25 mouse cellular contexts compared by ENCODE assay signal in genomic region chr7:30604424-30604823, GRCm38 (mm10). TPM values are rescaled to one million over a fixed set of nuclear protein-coding genes. Genes with fewer than 3 reads are reported as not detected.
DNase-seq lines count a peak whose midpoint lies in the region; ATAC-seq and TF ChIP-seq lines count a peak whose summit lies in the region.
"Had no signal": no experiment of that assay in that cellular context is flagged by ENCODE, and none has a peak within 500 bp of the region (broad histone marks: within the 10 kb centered on the region; RNA-seq: fewer than 3 reads in every experiment).

No protein-coding gene starts in this region.

- TF ChIP-seq EP300 in stomach, postnatal 0 days (optimal IDR thresholded peaks at IDR 0.05): no peak

- no peak for TF ChIP-seq CTCF in stomach, postnatal 0 days (IDR thresholded peaks at IDR 0.05; ENCODE audit: low read depth)

- no peak overlapping the region for H3K27ac ChIP-seq in hindbrain, embryonic 13.5 days
- H3K27ac ChIP-seq in hindbrain, embryonic 10.5 days: no peak overlapping the region
- H3K27ac ChIP-seq in lung, embryonic 16.5 days (ENCODE audit: low read length): 0 out of 2 replicates have a peak overlapping the region, but pooled peaks have one; percentile 17
- 0 out of 2 replicates have a peak overlapping the region, but pooled peaks have one; percentile 8 for H3K27ac ChIP-seq in embryonic facial prominence, embryonic 10.5 days (replicated peaks)
- no peak overlapping the region for H3K27ac ChIP-seq in stomach, postnatal 0 days (replicated peaks)
- H3K27ac ChIP-seq: forebrain, embryonic 13.5 days; heart, embryonic 10.5 days; hindbrain, embryonic 14.5 days; intestine, embryonic 15.5 days had no signal

- no peaks in the 10 kb centered on the region for H3K36me3 ChIP-seq in hindbrain, embryonic 13.5 days
- H3K36me3 ChIP-seq in hindbrain, embryonic 10.5 days: no peaks in the 10 kb centered on the region
- H3K36me3 ChIP-seq in lung, embryonic 16.5 days (ENCODE audit: control insufficient read depth, insufficient read depth, low read length): no peaks in the 10 kb centered on the region
- H3K36me3 ChIP-seq in embryonic facial prominence, embryonic 10.5 days (replicated peaks): no peaks in the 10 kb centered on the region
- H3K36me3 ChIP-seq in stomach, postnatal 0 days (ENCODE audit: control insufficient read depth, insufficient read depth, low read length): no peaks in the 10 kb centered on the region
- H3K36me3 ChIP-seq: heart, embryonic 10.5 days; intestine, embryonic 15.5 days had no signal

- H3K4me1 ChIP-seq in hindbrain, embryonic 13.5 days (replicated peaks): peaks cover 14% of the 10 kb centered on the region
- H3K4me1 ChIP-seq in hindbrain, embryonic 10.5 days (replicated peaks): peaks cover 19% of the 10 kb centered on the region
- H3K4me1 ChIP-seq in lung, embryonic 16.5 days (replicated peaks; ENCODE audit: control insufficient read depth, insufficient read depth, low read length): peaks cover 3% of the 10 kb centered on the region
- peaks cover 23% of the 10 kb centered on the region for H3K4me1 ChIP-seq in embryonic facial prominence, embryonic 10.5 days
- no peaks in the 10 kb centered on the region for H3K4me1 ChIP-seq in stomach, postnatal 0 days (replicated peaks; ENCODE audit: control insufficient read depth, insufficient read depth)

- H3K9ac ChIP-seq in hindbrain, embryonic 13.5 days: peak overlapping the region; percentile 29; the same call in 1 of the 2 replicates
- no peak overlapping the region for H3K9ac ChIP-seq in lung, embryonic 16.5 days (ENCODE audit: low read length)
- H3K9ac ChIP-seq in stomach, postnatal 0 days (ENCODE audit: low read length): no peak overlapping the region
- H3K9ac ChIP-seq: forebrain, embryonic 13.5 days; forebrain, postnatal 0 days; hindbrain, embryonic 14.5 days; intestine, embryonic 15.5 days had no signal

- H3K27me3 ChIP-seq in hindbrain, embryonic 13.5 days: no peaks in the 10 kb centered on the region
- no peaks in the 10 kb centered on the region for H3K27me3 ChIP-seq in hindbrain, embryonic 10.5 days (ENCODE audit: insufficient read depth, poor library complexity, severe bottlenecking)
- no peaks in the 10 kb centered on the region for H3K27me3 ChIP-seq in lung, embryonic 16.5 days (ENCODE audit: control insufficient read depth, insufficient read depth, low read depth, low read length)
- no peaks in the 10 kb centered on the region for H3K27me3 ChIP-seq in embryonic facial prominence, embryonic 10.5 days (replicated peaks; ENCODE audit: low read depth, poor library complexity, severe bottlenecking)
- no peaks in the 10 kb centered on the region for H3K27me3 ChIP-seq in stomach, postnatal 0 days (ENCODE audit: control insufficient read depth, insufficient read depth, low read length)
- H3K27me3 ChIP-seq: forebrain, embryonic 13.5 days; intestine, embryonic 15.5 days had no signal

- no peak for ATAC-seq in hindbrain, embryonic 13.5 days (ENCODE audit: low FRiP score)
- no peak for ATAC-seq in lung, embryonic 16.5 days (ENCODE audit: low read depth)
- no peak for ATAC-seq in stomach, postnatal 0 days (ENCODE audit: low FRiP score, low TSS enrichment)
- ATAC-seq: activated CD4-positive, CD25-positive, alpha-beta regulatory T cell, adult 4 months; CD4-positive, CD25-positive, alpha-beta regulatory T cell, adult 4 months; forebrain, embryonic 13.5 days; forebrain, postnatal 0 days; intestine, embryonic 15.5 days had no signal

- H3K4me3 ChIP-seq in hindbrain, embryonic 13.5 days: no peak overlapping the region
- no peak overlapping the region for H3K4me3 ChIP-seq in hindbrain, embryonic 10.5 days
- no peak overlapping the region for H3K4me3 ChIP-seq in lung, embryonic 16.5 days (ENCODE audit: low read length)
- H3K4me3 ChIP-seq in embryonic facial prominence, embryonic 10.5 days: no peak overlapping the region
- no peak overlapping the region for H3K4me3 ChIP-seq in stomach, postnatal 0 days (ENCODE audit: low read depth, low read length)
- H3K4me3 ChIP-seq: forebrain, embryonic 13.5 days; heart, embryonic 10.5 days; intestine, embryonic 15.5 days had no signal

- no peaks in the 10 kb centered on the region for H3K9me3 ChIP-seq in hindbrain, embryonic 13.5 days
- no peaks in the 10 kb centered on the region for H3K9me3 ChIP-seq in hindbrain, embryonic 10.5 days
- H3K9me3 ChIP-seq in lung, embryonic 16.5 days (ENCODE audit: control insufficient read depth, low read length): no peaks in the 10 kb centered on the region
- no peaks in the 10 kb centered on the region for H3K9me3 ChIP-seq in embryonic facial prominence, embryonic 10.5 days
- no peaks in the 10 kb centered on the region for H3K9me3 ChIP-seq in stomach, postnatal 0 days (ENCODE audit: control insufficient read depth, low read length)
- H3K9me3 ChIP-seq: forebrain, embryonic 13.5 days; G1E; heart, embryonic 10.5 days; intestine, embryonic 15.5 days had no signal

- WGBS in hindbrain, embryonic 13.5 days: 65% methylated on average over 8 of the region's 8 CpGs
- WGBS in hindbrain, embryonic 10.5 days: 64% methylated on average over 8 of the region's 8 CpGs
- WGBS in lung, embryonic 16.5 days: 52% methylated on average over 8 of the region's 8 CpGs
- 54% methylated on average over 8 of the region's 8 CpGs for WGBS in embryonic facial prominence, embryonic 10.5 days
- WGBS in stomach, postnatal 0 days: 42% methylated on average over 8 of the region's 8 CpGs

- no peak for DNase-seq in hindbrain, embryonic 10.5 days (ENCODE audit: low spot score)
- no peak for DNase-seq in lung, postnatal 25 days (ENCODE audit: low spot score)
- DNase-seq in embryonic facial prominence, embryonic 10.5 days (ENCODE audit: low spot score): no peak
- no peak for DNase-seq in adrenal gland, postnatal 14 days
- DNase-seq in stomach, postnatal 0 days (ENCODE audit: low spot score): no peak
- DNase-seq: adrenal gland, postnatal 36 days; B cell, adult 2 months; cerebellum, adult 2 months; cerebellum, postnatal 10 days; forebrain, postnatal 0 days; gastrocnemius, postnatal 36 days; heart, adult 18-20 months; heart, postnatal 10 days; heart, postnatal 4 days had no signal

- no peak overlapping the region for H3K4me2 ChIP-seq in hindbrain, embryonic 13.5 days
- no peak overlapping the region for H3K4me2 ChIP-seq in lung, embryonic 16.5 days (ENCODE audit: low read depth, low read length)
- H3K4me2 ChIP-seq in stomach, postnatal 0 days (replicated peaks; ENCODE audit: low read depth): no peak overlapping the region
- H3K4me2 ChIP-seq: forebrain, embryonic 13.5 days; hindbrain, embryonic 14.5 days; intestine, embryonic 15.5 days had no signal

RNA-seq across cellular contexts. Expression of gene Zbtb32, which starts 5.7 kb away (rescaled TPM):
- polyA plus RNA-seq in hindbrain, embryonic 13.5 days (2015; fragmentation: Nextera tagmentation; extraction: Ambion mirVana): 0.21 and 0.25 TPM in 2 replicates
- 0.20 and 0.21 TPM in 2 replicates for polyA plus RNA-seq in hindbrain, embryonic 10.5 days (2016; fragmentation: Nextera tagmentation; extraction: Ambion mirVana)
- polyA plus RNA-seq in lung, embryonic 16.5 days (2015; fragmentation: Nextera tagmentation; extraction: Ambion mirVana): 4.5 and 4.6 TPM in 2 replicates
- 0.41 TPM in 1 of 2 replicates, not detected in the other for polyA plus RNA-seq in embryonic facial prominence, embryonic 10.5 days (2016; fragmentation: Nextera tagmentation; extraction: Ambion mirVana)
- 0.85 and 1.1 TPM in 2 replicates for total RNA-seq in adrenal gland, postnatal 14 days (2021)
- polyA plus RNA-seq in stomach, postnatal 0 days (2015; fragmentation: Nextera tagmentation; extraction: Ambion mirVana): 1.6 and 1.8 TPM in 2 replicates
- total RNA-seq: forebrain, postnatal 0 days; gastrocnemius, adult 18-20 months; gastrocnemius, postnatal 36 days; heart, postnatal 10 days; heart, postnatal 4 days had no signal
- polyA plus RNA-seq: cerebellum, adult 2 months had no signal

RNA-seq across cellular contexts. Expression of gene Upk1a, which starts 8.2 kb away (rescaled TPM):
- polyA plus RNA-seq in hindbrain, embryonic 13.5 days (2015; fragmentation: Nextera tagmentation; extraction: Ambion mirVana): 0.49 and 0.63 TPM in 2 replicates
- 0.52 and 1.2 TPM in 2 replicates for polyA plus RNA-seq in hindbrain, embryonic 10.5 days (2016; fragmentation: Nextera tagmentation; extraction: Ambion mirVana)
- polyA plus RNA-seq in lung, embryonic 16.5 days (2015; fragmentation: Nextera tagmentation; extraction: Ambion mirVana): 1.8 and 1.9 TPM in 2 replicates
- 0.54 and 1.0 TPM in 2 replicates for polyA plus RNA-seq in embryonic facial prominence, embryonic 10.5 days (2016; fragmentation: Nextera tagmentation; extraction: Ambion mirVana)
- total RNA-seq in adrenal gland, postnatal 14 days (2021): 0.22 and 0.45 TPM in 2 replicates
- polyA plus RNA-seq in stomach, postnatal 0 days (2015; fragmentation: Nextera tagmentation; extraction: Ambion mirVana): 0.71 and 0.92 TPM in 2 replicates
- total RNA-seq: gastrocnemius, adult 18-20 months; gastrocnemius, postnatal 36 days had no signal

RNA-seq across cellular contexts. Expression of gene Kmt2b, which starts 15.9 kb away (rescaled TPM):
- polyA plus RNA-seq in hindbrain, embryonic 13.5 days (2015; fragmentation: Nextera tagmentation; extraction: Ambion mirVana): 10.7 and 11.3 TPM in 2 replicates
- 9.6 and 11.0 TPM in 2 replicates for polyA plus RNA-seq in hindbrain, embryonic 10.5 days (2016; fragmentation: Nextera tagmentation; extraction: Ambion mirVana)
- 8.7 and 10.0 TPM in 2 replicates for polyA plus RNA-seq in lung, embryonic 16.5 days (2015; fragmentation: Nextera tagmentation; extraction: Ambion mirVana)
- polyA plus RNA-seq in embryonic facial prominence, embryonic 10.5 days (2016; fragmentation: Nextera tagmentation; extraction: Ambion mirVana): 8.9 and 10.2 TPM in 2 replicates
- 45.7 and 54.0 TPM in 2 replicates for total RNA-seq in adrenal gland, postnatal 14 days (2021)
- 3.3 and 3.7 TPM in 2 replicates for polyA plus RNA-seq in stomach, postnatal 0 days (2015; fragmentation: Nextera tagmentation; extraction: Ambion mirVana)

RNA-seq across cellular contexts. Expression of gene Cox6b1, which starts 21.5 kb away (rescaled TPM):
- polyA plus RNA-seq in hindbrain, embryonic 13.5 days (2015; fragmentation: Nextera tagmentation; extraction: Ambion mirVana): 1,107 TPM in 2 replicates
- polyA plus RNA-seq in hindbrain, embryonic 10.5 days (2016; fragmentation: Nextera tagmentation; extraction: Ambion mirVana): 810 and 924 TPM in 2 replicates
- polyA plus RNA-seq in lung, embryonic 16.5 days (2015; fragmentation: Nextera tagmentation; extraction: Ambion mirVana): 902 and 945 TPM in 2 replicates
- polyA plus RNA-seq in embryonic facial prominence, embryonic 10.5 days (2016; fragmentation: Nextera tagmentation; extraction: Ambion mirVana): 776 and 799 TPM in 2 replicates
- 3,197 and 3,382 TPM in 2 replicates for total RNA-seq in adrenal gland, postnatal 14 days (2021)
- 1,340 and 1,422 TPM in 2 replicates for polyA plus RNA-seq in stomach, postnatal 0 days (2015; fragmentation: Nextera tagmentation; extraction: Ambion mirVana)

RNA-seq across cellular contexts. Expression of gene Etv2, which starts 31.2 kb away (rescaled TPM):
- not detected in 2 replicates for polyA plus RNA-seq in hindbrain, embryonic 13.5 days (2015; fragmentation: Nextera tagmentation; extraction: Ambion mirVana)
- polyA plus RNA-seq in hindbrain, embryonic 10.5 days (2016; fragmentation: Nextera tagmentation; extraction: Ambion mirVana): 0.14 TPM in 1 of 2 replicates, not detected in the other
- not detected in 2 replicates for polyA plus RNA-seq in lung, embryonic 16.5 days (2015; fragmentation: Nextera tagmentation; extraction: Ambion mirVana)
- 0.47 and 0.87 TPM in 2 replicates for polyA plus RNA-seq in embryonic facial prominence, embryonic 10.5 days (2016; fragmentation: Nextera tagmentation; extraction: Ambion mirVana)
- total RNA-seq in adrenal gland, postnatal 14 days (2021): not detected in 2 replicates
- polyA plus RNA-seq in stomach, postnatal 0 days (2015; fragmentation: Nextera tagmentation; extraction: Ambion mirVana): not detected in 2 replicates
- total RNA-seq: adrenal gland, adult 18-20 months; adrenal gland, postnatal 36 days; forebrain, postnatal 0 days; G1E; gastrocnemius, adult 18-20 months; gastrocnemius, postnatal 36 days; heart, adult 18-20 months; heart, postnatal 10 days; heart, postnatal 4 days had no signal
- polyA plus RNA-seq: activated CD4-positive, CD25-positive, alpha-beta regulatory T cell, adult 4 months; CD4-positive, CD25-positive, alpha-beta regulatory T cell, adult 4 months; cerebellum, adult 2 months; forebrain, embryonic 13.5 days; forebrain, postnatal 0 days; G1E; intestine, embryonic 15.5 days had no signal

Comparison
In these comparisons a context has a peak if more than half of its experiments do, and no peak if none do; other contexts are left out.
1. H3K27ac ChIP-seq: peak in lung, embryonic 16.5 days (single experiment) and embryonic facial prominence, embryonic 10.5 days (single experiment); none in hindbrain, embryonic 13.5 days (single experiment), hindbrain, embryonic 10.5 days (single experiment) and stomach, postnatal 0 days (single experiment).